Mouse (Mus musculus) spleen, adult 12 weeks (tissue): ENCODE data around the gene Atxn7.

Experiments
- DNase-seq: peaks from one replicate; pipeline ENCODE4 v3.0.0; 2022; ENCODE audit warnings: low spot score

The Atxn7 gene

DNA sequence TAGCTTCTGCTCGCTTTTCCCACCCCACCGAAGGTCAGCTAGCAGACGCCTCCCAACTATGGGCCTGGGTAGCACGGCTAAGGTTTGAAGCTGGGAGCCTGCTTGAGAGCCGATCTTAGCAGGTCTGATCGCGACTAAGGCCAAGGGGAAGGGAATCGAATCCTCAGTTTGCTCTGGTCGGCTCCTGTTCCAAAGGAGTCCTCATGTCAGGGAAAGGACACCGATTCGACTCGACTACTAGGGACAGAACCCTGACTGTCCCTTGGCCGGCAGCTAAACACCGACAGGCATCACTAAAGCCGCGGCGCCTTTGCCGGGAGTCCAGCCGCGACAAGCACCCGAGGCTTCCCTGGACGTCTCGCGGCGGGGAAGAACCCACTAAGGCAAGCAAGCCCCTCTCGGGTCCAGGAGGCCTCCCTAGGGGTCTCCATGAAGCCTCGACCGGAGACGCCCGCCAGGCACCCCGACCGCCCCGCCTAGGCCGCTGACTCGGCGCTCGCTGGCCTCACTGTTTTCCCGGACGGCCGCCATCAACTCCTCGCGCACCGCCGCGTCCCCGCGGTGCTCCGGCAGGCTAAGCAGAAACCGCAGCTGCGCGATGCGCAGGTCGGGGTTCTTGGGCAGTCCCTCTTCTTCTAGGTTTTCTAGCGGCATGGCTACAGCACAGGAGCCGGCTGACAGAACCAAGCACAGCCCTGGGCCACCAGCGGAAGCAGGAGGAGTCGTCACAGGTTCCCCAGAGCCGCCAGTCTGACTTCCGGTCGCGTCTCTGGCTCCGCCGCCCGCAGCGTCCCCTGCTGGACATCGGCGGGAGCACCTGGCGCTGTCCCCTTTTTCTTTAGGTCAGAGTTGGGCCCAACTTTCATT is 159.2 kb downstream of the Atxn7 start, which contains the start of gene Psmd6:
Gene Psmd6, minus strand, starts transcription at position 755 of the 867 bp plus-strand sequence.
- peak; percentile 87 for DNase-seq
